Mouse (Mus musculus): ENCODE data around the gene Zfp740. TPM values are rescaled to one million over a fixed set of nuclear protein-coding genes. Genes with fewer than 3 reads are reported as not detected.

Zfp740 gene
- 24.1 and 32.2 TPM in 2 replicates for polyA plus RNA-seq (2015; fragmentation: Nextera tagmentation; extraction: Ambion mirVana)

GRCm38 (mm10) chr15:102202971-102203834, at the start of gene Zfp740:
Gene Zfp740 (plus strand): TSS chr15:102203249.

DNA sequence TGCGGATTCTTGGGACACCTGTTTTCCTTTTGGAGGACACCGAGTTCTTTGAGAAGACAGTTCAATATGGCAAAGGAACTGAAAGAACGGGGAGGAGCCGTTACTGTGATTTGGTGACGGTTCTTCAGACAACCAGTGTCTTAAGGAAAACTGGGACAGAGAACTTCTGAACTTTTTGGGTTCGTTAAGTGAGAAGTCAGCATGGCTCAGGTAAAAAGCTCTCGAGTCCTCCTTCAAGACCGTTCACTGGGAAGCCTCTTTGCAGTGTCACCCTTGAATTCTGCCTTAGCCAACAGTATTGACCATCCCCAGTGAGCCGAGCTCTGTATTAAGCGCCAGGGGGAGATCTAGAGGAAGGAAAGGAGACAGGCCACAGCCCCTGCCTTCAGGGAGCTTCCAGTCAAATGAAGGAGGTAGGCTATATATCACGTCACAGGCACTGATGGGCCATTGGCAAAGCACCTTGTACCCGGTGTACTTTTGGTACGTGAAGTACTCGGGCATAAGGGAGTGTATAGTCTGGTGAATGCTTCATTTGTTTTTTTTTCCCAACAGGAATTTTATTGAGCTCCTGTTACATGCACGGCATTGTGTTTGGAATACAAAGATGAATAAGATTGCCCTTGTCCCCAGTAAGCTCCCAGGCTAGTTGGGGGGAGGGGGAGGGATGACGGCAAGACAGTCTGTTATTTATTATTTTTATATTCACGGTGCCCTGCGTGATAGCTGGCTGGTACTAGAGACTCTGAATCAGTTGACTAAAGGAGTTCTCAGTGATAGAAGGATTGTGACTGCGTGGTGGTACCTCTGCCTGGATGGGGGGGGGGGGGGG, 1.8 kb downstream of the Zfp740 start, which contains the start of gene Csad:
Csad (minus strand) TSS at position 51 of the 832 bp plus-strand sequence.

DNA sequence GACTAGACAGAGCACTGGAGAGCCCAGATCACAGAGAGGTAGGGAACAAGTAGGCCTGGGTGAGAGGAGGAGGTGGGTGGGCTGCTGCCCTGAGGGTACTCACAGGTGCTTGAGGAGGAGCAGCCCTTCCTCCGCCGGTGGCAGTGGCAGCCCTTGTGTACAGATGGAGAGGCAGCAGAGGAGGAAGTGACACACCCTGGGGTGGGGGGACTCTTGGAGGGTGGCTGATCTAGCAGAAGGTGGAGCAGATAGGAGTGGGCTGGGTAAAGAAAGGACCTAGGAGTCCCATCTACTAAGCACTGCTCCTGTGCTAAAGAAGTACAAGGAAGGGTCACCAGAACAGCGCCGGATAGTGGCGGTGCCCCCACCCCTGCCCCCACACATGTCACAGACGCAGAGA, 28.7 kb downstream of the Zfp740 start, which contains the start of gene Itgb7:
Itgb7 (minus strand) TSS at position 197 of the 400 bp plus-strand sequence.

DNA sequence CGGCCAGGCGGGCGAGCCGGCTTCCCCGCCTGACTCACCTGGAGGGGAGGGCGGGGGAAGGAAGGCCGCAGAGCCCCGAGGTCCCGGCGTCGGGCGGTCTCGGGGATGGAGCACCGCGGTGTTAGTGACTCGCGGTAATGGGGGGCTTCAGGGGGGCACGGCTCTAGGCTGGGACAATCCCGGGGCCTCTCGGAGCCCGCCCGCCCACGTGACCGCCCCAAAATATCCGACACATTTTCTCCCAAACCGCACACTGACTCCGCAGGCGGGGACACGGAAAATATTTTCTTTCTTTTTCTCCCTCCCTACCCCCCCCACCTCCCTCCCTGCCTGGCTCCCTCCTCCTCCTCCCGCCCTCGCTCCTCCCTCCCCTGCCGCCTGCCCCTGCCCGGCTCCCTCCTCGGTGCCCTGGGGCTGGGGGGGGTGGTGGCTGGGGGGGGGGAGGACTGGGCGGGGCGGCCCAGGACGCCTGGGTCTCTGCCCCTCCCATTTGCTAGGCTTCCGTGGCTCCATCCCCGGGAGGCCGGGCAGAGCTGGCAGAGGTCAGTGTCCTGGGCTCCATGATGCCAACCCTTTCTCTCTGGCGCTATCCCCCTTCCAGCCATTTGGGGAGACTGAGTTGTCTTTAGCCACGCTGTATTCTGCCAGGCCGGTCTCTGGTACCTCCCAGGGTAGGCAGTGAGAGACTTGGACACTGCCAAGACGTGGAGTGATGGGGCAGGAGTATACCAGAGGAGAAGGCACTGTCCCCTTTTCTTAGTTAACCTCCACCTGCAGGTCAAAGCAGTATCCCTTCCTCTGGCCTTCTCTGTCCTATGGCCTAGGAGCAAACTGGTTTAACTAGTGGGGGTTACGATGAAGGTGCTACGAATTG, 54.4 kb downstream of the Zfp740 start, which contains the start of gene Rarg:
Rarg (minus strand) TSS at position 316 of the 874 bp plus-strand sequence.

Other genes starting within 250 kb of the Zfp740 start
- 0.04 and 0.24 TPM in 2 replicates for gene Krt78, start 249.0 kb upstream of the Zfp740 start, polyA plus RNA-seq (2015; fragmentation: Nextera tagmentation; extraction: Ambion mirVana)
- gene Krt8, start 198.8 kb upstream of the Zfp740 start, polyA plus RNA-seq (2015; fragmentation: Nextera tagmentation; extraction: Ambion mirVana) = 16.4 and 18.5 TPM in 2 replicates
- 17.9 and 22.7 TPM in 2 replicates for gene Krt18, start 175.1 kb upstream of the Zfp740 start, polyA plus RNA-seq (2015; fragmentation: Nextera tagmentation; extraction: Ambion mirVana)
- gene Eif4b, start 129.5 kb upstream of the Zfp740 start, polyA plus RNA-seq (2015; fragmentation: Nextera tagmentation; extraction: Ambion mirVana) = 56.3 and 69.5 TPM in 2 replicates
- 30.7 and 39.4 TPM in 2 replicates for gene Tns2, start 102.8 kb upstream of the Zfp740 start, polyA plus RNA-seq (2015; fragmentation: Nextera tagmentation; extraction: Ambion mirVana)
- 25.6 and 29.0 TPM in 2 replicates for gene Spryd3, start 67.0 kb upstream of the Zfp740 start, polyA plus RNA-seq (2015; fragmentation: Nextera tagmentation; extraction: Ambion mirVana)
- 140 and 238 TPM in 2 replicates for gene Igfbp6, start 58.9 kb upstream of the Zfp740 start, polyA plus RNA-seq (2015; fragmentation: Nextera tagmentation; extraction: Ambion mirVana)
- 0.69 and 0.79 TPM in 2 replicates for gene Soat2, start 52.7 kb upstream of the Zfp740 start, polyA plus RNA-seq (2015; fragmentation: Nextera tagmentation; extraction: Ambion mirVana)
- 66.5 and 80.5 TPM in 2 replicates for gene Csad, start 1.5 kb downstream of the Zfp740 start, polyA plus RNA-seq (2015; fragmentation: Nextera tagmentation; extraction: Ambion mirVana)
- gene Itgb7, start 28.7 kb downstream of the Zfp740 start, polyA plus RNA-seq (2015; fragmentation: Nextera tagmentation; extraction: Ambion mirVana) = 0.90 and 2.7 TPM in 2 replicates
- 16.1 and 19.9 TPM in 2 replicates for gene Rarg, start 54.3 kb downstream of the Zfp740 start, polyA plus RNA-seq (2015; fragmentation: Nextera tagmentation; extraction: Ambion mirVana)
- 0.19 and 0.49 TPM in 2 replicates for gene Gm9918, start 67.3 kb downstream of the Zfp740 start, polyA plus RNA-seq (2015; fragmentation: Nextera tagmentation; extraction: Ambion mirVana)
- 42.8 and 60.8 TPM in 2 replicates for gene Mfsd5, start 76.2 kb downstream of the Zfp740 start, polyA plus RNA-seq (2015; fragmentation: Nextera tagmentation; extraction: Ambion mirVana)
- gene Espl1, start 93.0 kb downstream of the Zfp740 start, polyA plus RNA-seq (2015; fragmentation: Nextera tagmentation; extraction: Ambion mirVana) = 4.3 and 4.6 TPM in 2 replicates
- gene Pfdn5, start 122.9 kb downstream of the Zfp740 start, polyA plus RNA-seq (2015; fragmentation: Nextera tagmentation; extraction: Ambion mirVana) = 557 and 831 TPM in 2 replicates
- gene Myg1, start 128.5 kb downstream of the Zfp740 start, polyA plus RNA-seq (2015; fragmentation: Nextera tagmentation; extraction: Ambion mirVana) = 70.0 and 81.2 TPM in 2 replicates
- 20.1 and 31.7 TPM in 2 replicates for gene Aaas, start 147.5 kb downstream of the Zfp740 start, polyA plus RNA-seq (2015; fragmentation: Nextera tagmentation; extraction: Ambion mirVana)
- gene Sp7, start 163.9 kb downstream of the Zfp740 start, polyA plus RNA-seq (2015; fragmentation: Nextera tagmentation; extraction: Ambion mirVana) = 0.10 and 0.27 TPM in 2 replicates
- 3.7 and 3.8 TPM in 2 replicates for gene Sp1, start 202.9 kb downstream of the Zfp740 start, polyA plus RNA-seq (2015; fragmentation: Nextera tagmentation; extraction: Ambion mirVana)
- 1.2 and 2.9 TPM in 2 replicates for gene Amhr2, start 242.1 kb downstream of the Zfp740 start, polyA plus RNA-seq (2015; fragmentation: Nextera tagmentation; extraction: Ambion mirVana)